Mouse (Mus musculus) frontal cortex, postnatal 10 days (tissue): ENCODE data around the gene Snrpc.

ENCODE experiments used
- DNase-seq, 2 experiments: peaks; one replicate each; pipeline ENCODE4 v3.0.0; 2022; ENCODE audit warnings: low spot score in 2 of 2, mixed read lengths in 1 of 2

Gene Snrpc

DNA sequence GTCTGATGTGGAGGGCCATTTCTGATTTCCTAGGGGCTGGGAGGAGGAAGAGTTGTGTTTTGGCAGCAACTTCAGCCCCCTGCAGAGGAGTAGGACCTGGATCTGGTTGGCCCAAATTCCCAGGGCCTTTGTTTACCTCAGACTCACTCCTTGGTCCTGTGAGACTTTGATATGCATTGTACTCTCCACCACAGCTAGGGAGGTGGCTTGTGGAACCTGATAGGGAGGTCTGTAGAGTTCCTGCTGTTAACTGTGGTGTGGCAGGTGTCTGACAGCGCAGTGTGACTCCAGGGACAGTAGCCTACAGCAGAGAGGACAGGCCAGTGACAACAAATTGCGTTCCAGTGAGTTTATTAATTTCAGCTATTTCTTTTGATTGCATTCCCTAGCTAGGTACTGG, 21.2 kb downstream of the Snrpc start:
- no peak for DNase-seq

GRCm38 (mm10) chr17:27865461-27865860, 27.5 kb downstream of the Snrpc start:
- no peak for DNase-seq

- no peak for DNase-seq
Measured at GRCm38 (mm10) chr17:27866737-27867136, 28.8 kb downstream of the Snrpc start.

GRCm38 (mm10) chr17:27871851-27872250, 33.9 kb downstream of the Snrpc start:
- DNase-seq: no peak

- DNase-seq: no peak
Measured at GRCm38 (mm10) chr17:27873583-27873982, 35.6 kb downstream of the Snrpc start.

- no peak for DNase-seq
Measured at GRCm38 (mm10) chr17:27874510-27874909, 36.6 kb downstream of the Snrpc start.

GRCm38 (mm10) chr17:27881518-27881917, 43.6 kb downstream of the Snrpc start:
- DNase-seq: no peak

DNA sequence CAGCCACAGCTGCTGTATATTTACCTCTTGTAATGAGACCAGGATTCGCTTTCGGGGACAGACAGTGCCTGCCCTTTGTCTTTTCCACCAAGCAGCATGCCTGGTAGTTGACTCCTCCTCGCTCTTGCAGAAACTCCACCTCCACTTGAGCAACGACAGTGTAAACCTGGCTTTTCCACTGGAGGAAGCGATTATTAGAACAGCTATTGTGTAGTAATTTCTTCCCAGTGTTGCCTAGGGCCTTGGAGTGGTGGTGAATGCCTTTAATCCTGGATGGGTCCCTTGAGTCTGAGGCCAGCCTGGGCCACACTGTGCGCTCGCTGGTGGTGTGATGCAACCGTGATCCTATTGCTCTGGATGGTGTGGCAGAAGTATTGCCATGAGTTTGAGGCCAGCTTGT, 45.2 kb downstream of the Snrpc start:
- DNase-seq: no peak

DNA sequence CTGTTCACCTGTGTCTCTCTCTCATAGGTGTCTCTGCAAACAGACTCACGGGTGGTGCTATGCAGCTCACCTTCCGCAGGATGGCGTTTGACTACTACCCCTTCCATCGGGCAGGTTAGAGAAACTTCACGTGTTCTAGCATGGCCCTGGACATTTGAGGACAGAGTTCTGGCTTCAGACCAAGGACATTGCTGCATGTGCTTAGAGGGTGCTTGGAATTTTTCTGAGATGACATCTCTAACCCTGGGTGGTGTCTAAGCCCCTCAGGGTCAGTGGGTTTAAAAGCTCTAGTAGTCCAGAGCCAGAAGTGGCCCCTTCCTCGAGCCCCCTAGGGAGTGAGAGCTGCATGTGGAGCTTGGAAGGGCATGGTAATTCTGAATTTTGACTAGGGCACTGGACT, 46.0 kb downstream of the Snrpc start:
- no peak for DNase-seq

DNA sequence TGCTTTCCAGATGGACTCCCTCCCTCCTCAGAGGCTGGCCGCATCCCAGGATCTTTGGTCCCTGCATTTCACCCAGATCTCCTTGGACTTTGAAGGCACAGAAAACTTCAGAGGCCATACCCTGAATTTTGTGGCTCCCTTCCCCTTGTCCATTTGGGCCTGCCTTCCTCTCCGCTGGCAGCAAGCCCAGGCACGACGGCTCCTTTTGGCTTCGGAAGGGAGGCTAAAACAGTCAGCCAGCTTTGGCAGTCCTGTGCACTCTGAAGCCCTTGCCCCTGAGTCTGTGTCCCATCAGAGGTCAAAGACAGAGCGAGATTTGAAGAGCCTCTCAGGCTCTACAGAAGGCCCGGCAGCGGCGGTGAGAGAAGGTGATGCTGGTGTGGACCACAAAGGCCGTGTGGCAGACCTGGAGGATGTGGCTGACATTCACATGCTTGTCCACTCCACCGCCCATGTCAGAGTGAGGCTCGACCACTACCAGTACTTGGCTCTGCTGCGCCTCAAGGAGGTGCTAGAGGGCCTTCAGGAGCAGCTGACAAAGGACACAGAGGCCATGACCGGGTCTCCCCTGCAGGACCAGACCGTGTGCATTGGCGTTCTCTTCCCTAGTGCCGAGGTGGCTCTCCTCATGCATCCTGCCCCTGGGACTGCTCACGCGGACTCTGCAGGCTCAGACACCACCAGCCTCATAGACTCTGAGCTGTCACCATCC, 48.7 kb downstream of the Snrpc start:
- no peak for DNase-seq
